Mouse (Mus musculus) stomach, postnatal 0 days (tissue): ENCODE data around the gene Hoxa9. TPM values are rescaled to one million over a fixed set of nuclear protein-coding genes. Genes with fewer than 3 reads are reported as not detected.

Source experiments
- ATAC-seq: fragments of 200-750 bp; cut with Nextera tagmentation; 2 replicates; pipeline ENCODE4 v1.8.0; 2017; ENCODE audit not compliant: low FRiP score, low TSS enrichment
- DNase-seq: peaks from one replicate; pipeline ENCODE4 v3.0.0-alpha.2; 2016; ENCODE audit warnings: low spot score
- H3K27ac ChIP-seq: fragments of 300-500 bp; sonication (generic); replicated peaks from 2 replicates; pipeline ENCODE4 v1.5.1; 2014; ENCODE audit warnings: mild to moderate bottlenecking, control low read depth
- H3K27me3 ChIP-seq: fragments of 300-500 bp; sonication (generic); 2 replicates; pipeline ENCODE4 v1.6.1; 2014; ENCODE audit warnings: low read length; ENCODE audit not compliant: control insufficient read depth, insufficient read depth
- H3K36me3 ChIP-seq: fragments of 300-500 bp; sonication (generic); 2 replicates; pipeline ENCODE4 v1.6.1; 2014; ENCODE audit warnings: low read length, mixed read lengths; ENCODE audit not compliant: control insufficient read depth, insufficient read depth
- H3K4me1 ChIP-seq: fragments of 300-500 bp; sonication (generic); replicated peaks from 2 replicates; pipeline ENCODE4 v1.6.1; 2014; ENCODE audit warnings: antibody characterized with exemption; ENCODE audit not compliant: control insufficient read depth, insufficient read depth
- H3K4me2 ChIP-seq: fragments of 300-500 bp; sonication (generic); replicated peaks from 2 replicates; pipeline ENCODE4 v1.6.1; 2014; ENCODE audit warnings: low read depth, mild to moderate bottlenecking, control low read depth, moderate library complexity
- H3K4me3 ChIP-seq: fragments of 300-500 bp; sonication (generic); 2 replicates; pipeline ENCODE4 v1.5.1; 2014; ENCODE audit warnings: low read depth, low read length, control low read depth
- H3K9ac ChIP-seq: fragments of 300-500 bp; sonication (generic); 2 replicates; pipeline ENCODE4 v1.6.1; 2014; ENCODE audit warnings: mild to moderate bottlenecking, low read length, control low read depth, mixed read lengths
- H3K9me3 ChIP-seq: fragments of 300-500 bp; sonication (generic); 2 replicates; pipeline ENCODE4 v1.6.1; 2016; ENCODE audit warnings: low read length; ENCODE audit not compliant: control insufficient read depth
- CTCF ChIP-seq: IDR thresholded peaks from 2 replicates; pipeline ENCODE4 v1.5.1; 2016; ENCODE audit warnings: antibody characterized with exemption, low read depth, mild to moderate bottlenecking, moderate library complexity
- EP300 ChIP-seq: optimal IDR thresholded peaks from 2 replicates; pipeline ENCODE3; 2016; ENCODE audit warnings: antibody characterized with exemption
- WGBS: fragments of 180-500 bp; shearing (Covaris S2); extraction: QIAGEN DNeasy Blood & Tissue Kit; methylation state at CpG from one replicate; pipeline ENCODE4 v1.1.7; 2014; 5-methylcytosine and 5-hydroxymethylcytosine counted together
- polyA plus RNA-seq: library from polyadenylated mRNA; unstranded; fragments of >200 nt; fragmentation: Nextera tagmentation; extraction: Ambion mirVana; gene quantifications from 2 replicates; pipeline ENCODE4 v1.2.1, GENCODE M21; 2015

Hoxa9 gene
- polyA plus RNA-seq, 1 experiment from 2014 or later: 0.13 TPM

DNA sequence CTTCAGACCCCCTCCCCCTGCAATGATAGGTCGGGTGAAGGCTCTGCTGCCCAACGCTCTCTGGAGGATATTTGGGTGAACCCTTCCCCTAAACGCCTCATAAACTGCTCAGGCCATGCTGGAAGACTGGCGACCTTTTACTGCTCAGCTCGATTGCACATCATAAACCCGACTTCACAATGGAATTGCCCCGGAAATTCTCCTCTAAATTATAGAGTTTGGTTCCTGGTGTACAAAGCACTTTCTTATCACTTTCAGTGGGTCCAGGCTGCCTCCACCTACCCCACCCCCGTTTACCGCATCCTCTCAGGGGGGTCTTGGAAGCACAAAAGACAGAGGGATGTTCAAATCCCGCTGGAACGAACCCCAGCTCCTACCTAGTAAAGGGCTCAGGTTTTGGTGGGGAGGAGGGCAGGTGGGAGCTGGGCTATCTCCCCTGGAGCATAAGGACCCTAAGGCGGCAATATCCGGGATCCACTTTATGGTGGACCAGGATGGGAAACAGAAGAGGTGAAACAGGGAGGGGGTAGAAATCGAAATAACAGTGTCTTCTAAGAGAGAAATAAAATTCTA lies 12.2 kb downstream of the Hoxa9 start:
- Histone ChIP-seq H3K9me3 (no peaks in the 10 kb centered on the region), H3K9ac (no peak overlapping the region), H3K36me3 (no peaks in the 10 kb centered on the region), H3K27ac (no peak overlapping the region), H3K27me3 (peaks cover 40% of the 10 kb centered on the region; the same call in 1 of the 2 replicates), H3K4me1 (no peaks in the 10 kb centered on the region), H3K4me3 (no peak overlapping the region), H3K4me2 (peak overlapping the region; percentile 36; the same call in 1 of the 2 replicates)
- DNase-seq (no peak), ATAC-seq (no peak)
- no peak for TF ChIP-seq EP300
- no peak for TF ChIP-seq CTCF
- WGBS: 24% methylated on average over 14 of the region's 14 CpGs

DNA sequence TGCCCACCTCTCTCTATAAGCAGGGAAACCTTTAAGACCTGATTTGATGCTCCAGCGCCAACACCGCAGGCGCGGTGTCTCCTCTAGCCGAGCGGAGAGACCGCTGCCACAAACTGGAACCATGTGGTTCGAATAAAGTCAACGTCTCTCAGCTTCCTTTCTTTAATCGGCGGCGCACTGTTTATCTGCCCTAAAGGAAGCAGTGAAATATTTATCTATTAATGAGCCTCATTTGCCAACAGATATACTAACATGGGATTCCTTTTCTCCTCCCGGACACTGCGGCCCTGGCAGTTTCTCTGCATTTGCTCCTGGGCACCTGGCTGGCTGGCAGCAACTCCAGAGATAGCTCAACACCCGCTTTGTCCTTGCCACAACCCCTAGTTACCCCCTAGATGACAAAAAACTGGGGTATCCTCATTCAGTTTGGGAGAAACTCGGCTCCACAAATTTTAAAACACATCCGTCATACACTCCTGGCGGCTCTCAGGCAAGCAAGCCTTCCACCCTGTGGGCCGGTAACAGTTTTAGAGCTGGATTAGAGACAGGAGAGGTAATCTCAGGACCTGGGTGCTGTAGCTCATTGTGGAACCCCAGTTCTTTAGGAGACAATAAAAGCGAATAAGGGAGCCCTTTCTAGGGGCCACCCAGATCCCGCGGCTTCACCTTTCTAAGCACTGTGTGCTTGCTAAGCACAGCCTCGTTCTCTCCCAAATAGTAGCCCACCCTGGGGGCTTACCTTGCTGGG lies 12.8 kb downstream of the Hoxa9 start:
- Histone ChIP-seq H3K9ac (peak overlapping the region; percentile 60; the same call in 1 of the 2 replicates), H3K4me2 (peak overlapping the region; percentile 53), H3K4me1 (no peaks in the 10 kb centered on the region), H3K27ac (peak overlapping the region; percentile 58; the same call in 1 of the 2 replicates), H3K27me3 (peaks cover 37% of the 10 kb centered on the region; the same call in 1 of the 2 replicates), H3K9me3 (no peaks in the 10 kb centered on the region), H3K4me3 (peak overlapping the region; percentile 43), H3K36me3 (no peaks in the 10 kb centered on the region)
- TF ChIP-seq CTCF (no peak), EP300 (no peak)
- ATAC-seq (no peak), DNase-seq (no peak)
- WGBS: 14% methylated on average over 23 of the region's 23 CpGs

DNA sequence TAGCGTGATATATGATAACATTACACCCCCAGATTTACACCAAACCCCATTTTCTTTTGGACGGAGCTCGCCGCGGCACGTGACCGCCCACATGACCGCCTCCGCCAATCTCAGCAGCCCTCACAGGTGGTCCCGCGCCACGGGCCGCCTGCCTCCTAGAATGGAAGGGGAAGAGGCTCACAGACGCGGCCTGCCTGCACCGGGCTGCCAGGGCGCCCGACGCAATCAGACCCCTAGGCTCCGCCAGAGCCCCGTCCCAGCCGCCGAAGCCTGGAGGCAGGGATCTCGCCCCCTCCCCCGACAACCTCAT lies 13.5 kb downstream of the Hoxa9 start:
- Histone ChIP-seq H3K4me2 (peak overlapping the region; percentile 53), H3K36me3 (no peaks in the 10 kb centered on the region), H3K4me1 (no peaks in the 10 kb centered on the region), H3K27me3 (peaks cover 37% of the 10 kb centered on the region; the same call in 1 of the 2 replicates), H3K4me3 (peak overlapping the region; percentile 43), H3K9me3 (no peaks in the 10 kb centered on the region), H3K27ac (peak overlapping the region; percentile 58; the same call in 1 of the 2 replicates), H3K9ac (peak overlapping the region; percentile 60; the same call in 1 of the 2 replicates)
- ATAC-seq (peak; percentile 58; the same call in 1 of the 2 replicates), DNase-seq (no peak)
- WGBS: 0% methylated on average over 25 of the region's 25 CpGs
- TF ChIP-seq EP300 (no peak), CTCF (no peak)

DNA sequence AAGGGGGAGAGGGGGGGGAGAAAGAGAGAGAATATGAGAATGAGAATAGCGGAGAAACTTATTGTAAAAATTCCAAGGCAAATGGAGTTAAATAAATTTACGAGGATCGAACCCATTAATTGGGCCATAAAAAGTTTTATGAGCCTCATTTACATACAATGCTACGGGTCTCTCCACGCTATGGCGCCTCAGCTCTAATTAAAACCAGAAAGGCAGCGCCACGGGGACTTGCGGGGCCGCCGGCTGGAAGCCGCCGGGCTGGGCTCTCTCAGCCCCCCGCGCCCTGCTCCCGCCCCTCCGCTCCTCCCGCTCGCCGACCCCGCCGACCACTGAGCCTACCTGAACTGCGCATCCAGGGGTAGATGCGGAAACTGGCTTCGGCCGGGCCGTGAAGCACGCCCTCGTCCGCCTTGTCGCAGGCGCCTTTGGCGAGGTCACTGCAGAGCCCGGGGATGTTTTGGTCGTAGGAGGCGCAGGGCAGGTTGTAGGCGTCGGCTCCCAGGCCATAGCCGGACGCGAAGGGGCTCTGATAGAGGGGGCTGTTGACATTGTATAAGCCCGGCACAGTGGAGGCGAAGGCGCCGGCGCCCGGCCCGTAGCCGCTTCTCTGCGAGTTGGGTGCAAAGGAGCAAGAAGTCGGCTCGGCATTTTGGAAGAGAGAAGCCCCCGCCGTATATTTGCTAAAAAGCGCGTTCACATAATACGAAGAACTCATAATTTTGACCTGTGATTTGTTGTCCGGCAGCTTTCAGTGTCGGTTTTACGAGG lies 14.0 kb downstream of the Hoxa9 start:
- DNase-seq (no peak), ATAC-seq (no peak)
- Histone ChIP-seq H3K4me3 (peak overlapping the region; percentile 43), H3K27me3 (peaks cover 32% of the 10 kb centered on the region; the same call in 1 of the 2 replicates), H3K4me1 (no peaks in the 10 kb centered on the region), H3K9me3 (no peaks in the 10 kb centered on the region), H3K27ac (peak overlapping the region; percentile 61; the same call in 1 of the 2 replicates), H3K36me3 (no peaks in the 10 kb centered on the region), H3K4me2 (peak overlapping the region; percentile 53), H3K9ac (peak overlapping the region; percentile 56)
- WGBS: 3% methylated on average over 57 of the region's 60 CpGs
- TF ChIP-seq EP300 (no peak), CTCF (no peak)

DNA sequence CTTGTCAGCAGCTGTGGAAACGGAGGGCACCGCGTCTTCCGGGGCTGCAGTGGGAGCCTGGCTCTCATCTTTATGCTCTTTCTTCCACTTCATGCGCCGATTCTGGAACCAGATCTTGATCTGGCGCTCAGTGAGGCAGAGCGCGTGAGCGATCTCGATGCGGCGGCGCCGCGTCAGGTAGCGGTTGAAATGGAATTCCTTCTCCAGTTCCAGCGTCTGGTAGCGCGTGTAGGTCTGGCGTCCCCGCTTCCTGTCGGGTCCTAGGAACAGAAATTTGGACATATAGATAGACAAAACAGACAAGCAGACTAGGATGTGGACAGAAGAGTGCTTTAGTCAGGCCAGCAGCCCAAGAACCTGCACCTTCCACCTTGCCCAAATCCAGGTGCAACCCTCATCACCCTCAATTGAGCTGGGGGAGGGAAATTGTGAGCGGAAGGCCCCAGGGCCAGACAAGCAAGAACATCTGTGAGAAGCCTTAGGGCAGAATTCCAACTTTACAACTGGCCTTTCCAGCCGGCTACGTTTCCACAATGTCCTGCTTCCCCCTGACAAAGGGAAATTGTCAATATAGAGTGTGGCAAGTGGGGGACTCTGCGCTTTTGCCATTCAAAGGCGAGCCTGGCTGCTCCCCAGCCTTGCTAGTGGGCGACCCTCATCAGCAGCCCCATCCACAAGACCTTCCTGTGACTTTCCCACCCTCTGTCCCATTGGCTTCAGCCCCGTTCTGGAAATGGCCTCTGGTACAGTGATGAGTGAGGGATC lies 14.9 kb downstream of the Hoxa9 start:
- peaks cover 28% of the 10 kb centered on the region; the same call in 1 of the 2 replicates for H3K27me3 ChIP-seq
- no peaks in the 10 kb centered on the region for H3K9me3 ChIP-seq
- 4% methylated on average over 30 of the region's 30 CpGs for WGBS
- H3K27ac ChIP-seq: no peak overlapping the region
- peak overlapping the region; percentile 43 for H3K4me3 ChIP-seq
- H3K4me1 ChIP-seq: no peaks in the 10 kb centered on the region
- H3K9ac ChIP-seq: no peak overlapping the region
- DNase-seq: no peak
- no peaks in the 10 kb centered on the region for H3K36me3 ChIP-seq
- peak overlapping the region; percentile 53 for H3K4me2 ChIP-seq
- TF ChIP-seq CTCF (no peak), EP300 (no peak)
- no peak for ATAC-seq
